Mouse (Mus musculus) 3T3-L1 (cell line): Measurements from ENCODE around the gene Ndufv1.
"Not testable (repeated sequence)": the region's sequence is repeated elsewhere in the genome, so short reads cannot be mapped to it uniquely, and the experiment has no call there.

Source experiments
- DNase-seq: peaks from one replicate; pipeline ENCODE4 v3.0.0-alpha.2; 2015; ENCODE audit warnings: low read depth, low spot score

Ndufv1 gene

GRCm38 (mm10) chr19:3975866-3976265, 36.7 kb downstream of the Ndufv1 start:
- DNase-seq = no peak

GRCm38 (mm10) chr19:3974608-3975007, 38.0 kb downstream of the Ndufv1 start:
- not testable (repeated sequence) for DNase-seq

GRCm38 (mm10) chr19:3972229-3972628, 40.4 kb downstream of the Ndufv1 start, which contains the start of gene Aldh3b2:
Aldh3b2 (plus strand) TSS chr19:3972328.
- no peak for DNase-seq

- no peak for DNase-seq
Observed at GRCm38 (mm10) chr19:3967258-3967657, 45.3 kb downstream of the Ndufv1 start.

- no peak for DNase-seq
Observed at GRCm38 (mm10) chr19:3966330-3967075, 46.1 kb downstream of the Ndufv1 start.

- DNase-seq = no peak
Observed at GRCm38 (mm10) chr19:3964030-3964429, 48.6 kb downstream of the Ndufv1 start.

- peak; percentile 40 for DNase-seq
Observed at GRCm38 (mm10) chr19:3962469-3962868, 50.1 kb downstream of the Ndufv1 start.

GRCm38 (mm10) chr19:3961805-3962204, 50.8 kb downstream of the Ndufv1 start:
- DNase-seq = not testable (repeated sequence)

GRCm38 (mm10) chr19:3960211-3960610, 52.4 kb downstream of the Ndufv1 start:
- no peak for DNase-seq

- no peak for DNase-seq
Observed at GRCm38 (mm10) chr19:3959030-3959429, 53.6 kb downstream of the Ndufv1 start.

- no peak for DNase-seq
Observed at GRCm38 (mm10) chr19:3958470-3958869, 54.1 kb downstream of the Ndufv1 start, which contains the start of gene Aldh3b3. Aldh3b3 (plus strand) TSS chr19:3958645.
